Mouse (Mus musculus) heart, embryonic 11.5 days (tissue): ENCODE data around the gene Otulin. TPM values are rescaled to one million over a fixed set of nuclear protein-coding genes. Genes with fewer than 3 reads are reported as not detected.

Source experiments
- ATAC-seq: fragments of 200-750 bp; cut with Nextera tagmentation; replicated peaks from 2 replicates; pipeline ENCODE4 v1.8.0; 2017; ENCODE audit warnings: moderate library complexity; ENCODE audit not compliant: insufficient number of reproducible peaks, low FRiP score, low TSS enrichment
- H3K27ac ChIP-seq: fragments of 300-500 bp; sonication (generic); 2 replicates; pipeline ENCODE4 v1.5.1; 2014; ENCODE audit warnings: mild to moderate bottlenecking, low read depth, low read length
- H3K27me3 ChIP-seq: fragments of 300-500 bp; sonication (generic); 2 replicates; pipeline ENCODE4 v1.6.1; 2014; ENCODE audit warnings: mild to moderate bottlenecking, low read length, mixed read lengths; ENCODE audit not compliant: control insufficient read depth, insufficient read depth
- H3K36me3 ChIP-seq: fragments of 300-500 bp; sonication (generic); 2 replicates; pipeline ENCODE4 v1.6.1; 2014; ENCODE audit warnings: mild to moderate bottlenecking, low read length, moderate library complexity, mixed read lengths; ENCODE audit not compliant: control insufficient read depth, insufficient read depth
- H3K4me1 ChIP-seq: fragments of 300-500 bp; sonication (generic); 2 replicates; pipeline ENCODE4 v1.6.1; 2014; ENCODE audit warnings: low read length; ENCODE audit not compliant: control insufficient read depth, insufficient read depth
- H3K4me2 ChIP-seq: fragments of 300-500 bp; sonication (generic); 2 replicates; pipeline ENCODE4 v1.6.1; 2014; ENCODE audit warnings: mild to moderate bottlenecking, moderate library complexity
- H3K4me3 ChIP-seq: fragments of 300-500 bp; sonication (generic); 2 replicates; pipeline ENCODE4 v1.5.1; 2014; ENCODE audit warnings: low read depth, low read length
- H3K9ac ChIP-seq: fragments of 300-500 bp; sonication (generic); 2 replicates; pipeline ENCODE4 v1.6.1; 2014; ENCODE audit warnings: mild to moderate bottlenecking, low read depth, low read length, moderate library complexity
- H3K9me3 ChIP-seq: fragments of 300-500 bp; sonication (generic); replicated peaks from 2 replicates; pipeline ENCODE4 v1.6.1; 2016; ENCODE audit warnings: low read length; ENCODE audit not compliant: control insufficient read depth
- WGBS: fragments of 180-500 bp; shearing (Covaris S2); extraction: QIAGEN DNeasy Blood & Tissue Kit; methylation state at CpG from one replicate; pipeline ENCODE4 v1.1.7; 2014; ENCODE audit not compliant: insufficient replicate concordance; 5-methylcytosine and 5-hydroxymethylcytosine counted together
- polyA plus RNA-seq: library from polyadenylated mRNA; unstranded; fragments of >200 nt; fragmentation: Nextera tagmentation; extraction: Ambion mirVana; gene quantifications from 2 replicates; pipeline ENCODE4 v1.2.1, GENCODE M21; 2014

Otulin gene
- polyA plus RNA-seq, 1 experiment from 2014 or later, result 26.7 TPM

DNA sequence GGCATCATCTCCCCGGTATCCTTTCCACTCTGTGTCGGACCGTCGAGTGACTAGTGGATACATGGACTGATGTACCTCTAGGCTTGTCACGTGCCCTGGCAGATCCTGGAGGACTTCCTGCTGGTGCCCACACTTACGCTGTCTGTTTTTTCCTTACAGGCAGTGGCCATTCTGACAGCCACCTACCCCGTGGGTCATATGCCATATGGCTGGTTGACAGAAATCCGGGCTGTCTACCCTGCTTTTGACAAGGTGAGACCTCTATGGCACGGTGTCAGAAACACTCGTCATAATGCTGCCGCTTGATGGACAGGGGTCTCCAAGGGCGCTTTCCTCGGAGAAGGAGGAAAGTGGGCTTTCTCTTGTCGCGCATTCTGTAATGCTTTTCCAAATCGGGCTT lies 63.1 kb downstream of the Otulin start:
- Histone ChIP-seq H3K9me3 (no peaks in the 10 kb centered on the region), H3K27me3 (no peaks in the 10 kb centered on the region), H3K27ac (no peak overlapping the region), H3K9ac (no peak overlapping the region), H3K4me1 (no peaks in the 10 kb centered on the region), H3K4me3 (no peak overlapping the region), H3K36me3 (no peaks in the 10 kb centered on the region), H3K4me2 (no peak overlapping the region)
- no peak for ATAC-seq
- WGBS, result 88% methylated on average over 16 of the region's 16 CpGs

DNA sequence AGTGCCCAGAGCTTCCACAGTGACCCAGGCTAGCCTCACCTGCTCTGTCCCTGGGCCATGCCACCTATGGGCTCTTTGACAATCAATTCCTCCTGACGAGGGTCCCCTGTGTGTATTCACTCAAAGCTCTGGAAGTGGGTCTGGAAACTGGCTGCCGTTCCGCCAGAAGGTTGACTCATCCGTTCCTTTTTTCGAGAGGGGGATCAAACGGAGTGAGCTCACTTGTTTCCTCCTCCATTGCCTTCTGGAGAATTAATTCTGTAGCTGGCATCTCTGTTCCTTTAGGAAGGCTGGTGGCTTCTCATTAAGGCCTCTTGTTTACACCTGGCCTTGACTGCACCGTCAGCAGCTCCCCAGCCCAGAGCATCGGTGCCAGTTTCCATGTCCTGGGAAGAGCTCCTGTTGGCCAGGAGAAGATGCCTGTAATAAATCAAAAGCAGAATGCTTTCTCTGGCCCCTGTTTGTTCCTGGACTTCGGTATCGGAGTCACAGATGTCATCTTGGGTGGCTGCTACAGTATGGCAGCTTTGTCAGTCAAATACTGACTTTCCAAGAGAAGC lies 64.8 kb downstream of the Otulin start:
- ATAC-seq, result no peak
- H3K36me3 ChIP-seq, result no peaks in the 10 kb centered on the region
- no peak overlapping the region for H3K9ac ChIP-seq
- 87% methylated on average over 10 of the region's 10 CpGs for WGBS
- H3K9me3 ChIP-seq, result no peaks in the 10 kb centered on the region
- H3K27ac ChIP-seq, result no peak overlapping the region
- no peaks in the 10 kb centered on the region for H3K27me3 ChIP-seq
- no peak overlapping the region for H3K4me2 ChIP-seq
- H3K4me1 ChIP-seq, result no peaks in the 10 kb centered on the region
- no peak overlapping the region for H3K4me3 ChIP-seq

GRCm38 (mm10) chr15:27564106-27565100 lies 66.1 kb downstream of the Otulin start:
- Histone ChIP-seq H3K4me2 (no peak overlapping the region), H3K4me1 (no peaks in the 10 kb centered on the region), H3K4me3 (no peak overlapping the region), H3K27ac (no peak overlapping the region), H3K27me3 (no peaks in the 10 kb centered on the region), H3K9me3 (no peaks in the 10 kb centered on the region), H3K36me3 (no peaks in the 10 kb centered on the region), H3K9ac (no peak overlapping the region)
- ATAC-seq, result no peak
- whole genome bisulfite sequencing, result 91% methylated on average over 14 of the region's 14 CpGs

DNA sequence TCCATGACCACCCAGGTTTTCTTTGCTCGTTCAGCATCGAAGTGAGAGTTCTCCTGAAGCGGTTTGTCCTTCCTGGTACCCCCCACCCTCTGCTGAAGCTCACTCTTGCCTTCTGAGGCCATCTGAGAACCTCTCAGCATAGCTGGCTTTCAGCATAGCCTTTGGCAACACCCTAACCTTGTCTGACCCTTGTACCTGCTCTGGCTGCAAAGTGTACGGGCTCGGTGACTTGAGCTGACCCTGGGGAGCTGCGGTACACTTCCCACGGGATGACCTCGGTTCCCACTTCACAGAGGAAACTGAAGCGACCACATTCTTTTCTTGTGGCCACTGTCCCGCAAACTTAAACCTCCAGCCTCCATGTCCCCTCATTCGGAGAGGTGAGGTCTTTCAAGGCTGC lies 70.2 kb downstream of the Otulin start:
- Histone ChIP-seq H3K9ac (no peak overlapping the region), H3K27ac (no peak overlapping the region), H3K27me3 (no peaks in the 10 kb centered on the region), H3K36me3 (no peaks in the 10 kb centered on the region), H3K4me2 (no peak overlapping the region), H3K4me3 (no peak overlapping the region), H3K4me1 (no peaks in the 10 kb centered on the region), H3K9me3 (no peaks in the 10 kb centered on the region)
- ATAC-seq, result no peak
- 80% methylated on average over 11 of the region's 11 CpGs for WGBS

- Histone ChIP-seq H3K27me3 (no peaks in the 10 kb centered on the region), H3K4me2 (no peak overlapping the region), H3K36me3 (no peaks in the 10 kb centered on the region), H3K9me3 (no peaks in the 10 kb centered on the region), H3K9ac (no peak overlapping the region), H3K4me1 (no peaks in the 10 kb centered on the region), H3K4me3 (no peak overlapping the region), H3K27ac (no peak overlapping the region)
- no peak for ATAC-seq
- 77% methylated on average over 16 of the region's 16 CpGs for WGBS
These were observed 71.9 kb downstream of the Otulin start for GRCm38 (mm10) chr15:27558456-27559147.

GRCm38 (mm10) chr15:27553554-27553953 lies 76.9 kb downstream of the Otulin start:
- Histone ChIP-seq H3K9ac (no peak overlapping the region), H3K4me2 (no peak overlapping the region), H3K27me3 (no peaks in the 10 kb centered on the region), H3K9me3 (no peaks in the 10 kb centered on the region), H3K27ac (no peak overlapping the region), H3K4me3 (no peak overlapping the region), H3K36me3 (no peaks in the 10 kb centered on the region), H3K4me1 (peaks cover 8% of the 10 kb centered on the region)
- no peak for ATAC-seq
- 85% methylated on average over 5 of the region's 5 CpGs for WGBS

- H3K9ac ChIP-seq, result no peak overlapping the region
- 57% methylated on average over 10 of the region's 10 CpGs for WGBS
- peak; percentile 46; the same call in 1 of the 2 replicates for ATAC-seq
These were observed 78.3 kb downstream of the Otulin start for GRCm38 (mm10) chr15:27552129-27552700.

More at GRCm38 (mm10) chr15:27552129-27552700, 78.3 kb downstream of the Otulin start:
- no peak overlapping the region; the same call in 1 of the 2 replicates for H3K27ac ChIP-seq
- H3K27me3 ChIP-seq, result no peaks in the 10 kb centered on the region
- H3K36me3 ChIP-seq, result no peaks in the 10 kb centered on the region
- no peaks in the 10 kb centered on the region for H3K9me3 ChIP-seq
- H3K4me1 ChIP-seq, result peaks cover 8% of the 10 kb centered on the region
- H3K4me3 ChIP-seq, result no peak overlapping the region
- no peak overlapping the region for H3K4me2 ChIP-seq
